Mouse (Mus musculus): ENCODE results near the gene Dcaf5. TPM values are rescaled to one million over a fixed set of nuclear protein-coding genes. Genes with fewer than 3 reads are reported as not detected.
A peak's percentile ranks its signal among the peaks of the same experiment; 100 is the strongest.

Dcaf5 gene
- total and polyA plus RNA-seq, 3 experiments, result 8.2 to 13.2 (median 13.0) TPM

DNA sequence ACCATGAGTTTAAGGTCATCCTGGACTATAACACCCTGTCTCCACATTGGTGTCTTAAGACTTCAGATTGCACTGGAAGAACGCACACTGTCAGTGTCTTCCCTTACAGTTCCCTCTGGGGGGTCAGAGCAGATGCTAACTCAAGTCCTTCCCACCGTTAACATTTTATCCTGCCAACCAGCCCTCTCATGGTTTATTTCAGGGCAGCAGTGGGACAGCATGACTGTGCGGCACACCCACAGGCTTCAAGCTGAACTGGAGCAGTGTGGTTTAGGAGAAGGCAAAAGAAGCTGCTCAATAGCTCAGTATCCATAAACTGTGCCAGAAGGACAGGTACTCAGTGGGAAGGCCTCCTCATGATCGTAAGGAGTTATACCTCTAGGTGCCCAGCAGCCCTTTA, 41.1 kb downstream of the Dcaf5 start:
- no peak overlapping the region for H3K9ac ChIP-seq (ENCODE audit: insufficient read depth, low read depth)
- no peaks in the 10 kb centered on the region for H3K9me3 ChIP-seq (replicated peaks; ENCODE audit: low read length)
- no peak overlapping the region for H3K4me2 ChIP-seq (ENCODE audit: insufficient read depth, low read depth, poor library complexity, severe bottlenecking)
- H3K4me3 ChIP-seq (replicated peaks in 1 of 3; ENCODE audit: low read depth in 2 of 3, low read length in 2 of 3, poor library complexity in 1 of 3), result no peak overlapping the region
- no peak for DNase-seq (ENCODE audit: extremely low read depth)
- H3K4me1 ChIP-seq (ENCODE audit: control insufficient read depth in 1 of 2, insufficient read depth in 2 of 2), result no peaks in the 10 kb centered on the region
- no peak overlapping the region for H3K27ac ChIP-seq (ENCODE audit: insufficient read depth, low read depth)
- no peak for TF ChIP-seq BHLHE40 (IDR thresholded peaks at IDR 0.05; ENCODE audit: low read depth, low read length)
- no peak for TF ChIP-seq CHD2 (IDR thresholded peaks at IDR 0.05; ENCODE audit: low read length)
- TF ChIP-seq NRF1 (IDR thresholded peaks at IDR 0.05; ENCODE audit: low read depth, low read length), result no peak
- TF ChIP-seq USF1 (IDR thresholded peaks at IDR 0.05; ENCODE audit: low read depth, low read length), result no peak
- TF ChIP-seq SMC3 (IDR thresholded peaks at IDR 0.05; ENCODE audit: low read depth, low read length), result no peak
- TF ChIP-seq MYC (IDR thresholded peaks at IDR 0.05; ENCODE audit: low read depth, low read length), result no peak
- no peak for TF ChIP-seq ELF1 (IDR thresholded peaks at IDR 0.05; ENCODE audit: low read depth, low read length)
- no peak for TF ChIP-seq ZC3H11A (IDR thresholded peaks at IDR 0.05; ENCODE audit: low read depth, low read length)
- no peak for TF ChIP-seq POLR2A (IDR thresholded peaks at IDR 0.05; ENCODE audit: low read depth, low read length)
- TF ChIP-seq JUN (IDR thresholded peaks at IDR 0.05; ENCODE audit: insufficient read depth, low read depth, low read length), result no peak
- no peak for TF ChIP-seq JUND (conservative IDR thresholded peaks at IDR 0.05; ENCODE audit: low read depth, low read length)
- in situ Hi-C loops (cut with MboI; ENCODE audit: low pct_ligation_motif_present, low pct_unique_long_range_greater_than_20kb, low sequenced_read_pairs), result no loop called here
- no peaks in the 10 kb centered on the region for H3K27me3 ChIP-seq (replicated peaks)
- H3K36me3 ChIP-seq (replicated peaks in 1 of 2; ENCODE audit: control insufficient read depth in 1 of 2, insufficient read depth in 1 of 2, low read length in 1 of 2), result peaks cover 44 to 74% of the 10 kb centered on the region in 2 experiments
- dilution Hi-C loops (cut with MboI; ENCODE audit: extremely low pct_ligation_motif_present, extremely low pct_unique_long_range_greater_than_20kb, low sequenced_read_pairs), result no loop called here
- H3K79me2 ChIP-seq (replicated peaks; ENCODE audit: control insufficient read depth, extremely low read depth, insufficient read depth, poor library complexity, severe bottlenecking), result no peaks in the 10 kb centered on the region

DNA sequence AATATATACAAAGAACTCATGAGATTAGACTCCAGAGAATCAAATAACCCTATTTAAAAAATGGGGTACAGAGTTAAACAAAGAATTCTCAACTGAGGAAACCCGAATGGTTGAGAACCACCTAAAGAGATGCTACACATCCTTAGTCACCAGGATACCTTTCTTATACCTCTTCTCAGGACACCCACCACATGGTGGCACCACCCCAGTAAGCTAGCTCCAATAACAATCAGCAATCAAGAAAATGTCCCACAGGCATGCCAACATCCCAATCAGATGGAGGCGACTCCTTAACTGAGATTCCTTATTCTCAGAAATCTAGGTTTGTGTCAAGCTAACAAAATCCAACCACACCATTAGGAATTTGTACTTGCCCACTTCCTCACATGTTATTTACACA, 42.4 kb downstream of the Dcaf5 start:
- no peaks in the 10 kb centered on the region for H3K79me2 ChIP-seq (replicated peaks; ENCODE audit: control insufficient read depth, extremely low read depth, insufficient read depth, poor library complexity, severe bottlenecking)
- H3K36me3 ChIP-seq (replicated peaks in 1 of 2; ENCODE audit: control insufficient read depth in 1 of 2, insufficient read depth in 1 of 2, low read length in 1 of 2), result peaks cover 41 to 77% of the 10 kb centered on the region in 2 experiments
- in situ Hi-C loops (cut with MboI; ENCODE audit: low pct_ligation_motif_present, low pct_unique_long_range_greater_than_20kb, low sequenced_read_pairs), result no loop called here
- no peak overlapping the region for H3K27ac ChIP-seq (ENCODE audit: insufficient read depth, low read depth)
- no peaks in the 10 kb centered on the region for H3K9me3 ChIP-seq (replicated peaks; ENCODE audit: low read length)
- TF ChIP-seq CHD1 (IDR thresholded peaks at IDR 0.05; ENCODE audit: low read depth, low read length) (no peak), HCFC1 (IDR thresholded peaks at IDR 0.05; ENCODE audit: low read depth, low read length) (no peak), RAD21 (IDR thresholded peaks at IDR 0.05; ENCODE audit: low read depth, low read length) (no peak), MXI1 (IDR thresholded peaks at IDR 0.05; ENCODE audit: low read depth, low read length) (no peak), CTCF (conservative IDR thresholded peaks at IDR 0.05 in 1 of 2, IDR thresholded peaks at IDR 0.05 in 1 of 2; ENCODE audit: low read depth in 2 of 2, low read length in 2 of 2) (peak in 1 of 2 experiments; percentile 16; a peak in 1 of 4 replicates)
- no peak for DNase-seq (ENCODE audit: extremely low read depth)
- H3K27me3 ChIP-seq (replicated peaks), result no peaks in the 10 kb centered on the region
- dilution Hi-C loops (cut with MboI; ENCODE audit: extremely low pct_ligation_motif_present, extremely low pct_unique_long_range_greater_than_20kb, low sequenced_read_pairs), result no loop called here
- no peak overlapping the region for H3K9ac ChIP-seq (ENCODE audit: insufficient read depth, low read depth)
- H3K4me2 ChIP-seq (ENCODE audit: insufficient read depth, low read depth, poor library complexity, severe bottlenecking), result no peak overlapping the region
- 0 out of 4 replicates have a peak, but pooled peaks cover 0 to 5% of the 10 kb centered on the region in 2 experiments for H3K4me1 ChIP-seq (ENCODE audit: control insufficient read depth in 1 of 2, insufficient read depth in 2 of 2)
- no peak overlapping the region for H3K4me3 ChIP-seq (replicated peaks in 1 of 3; ENCODE audit: low read depth in 2 of 3, low read length in 2 of 3, poor library complexity in 1 of 3)

Data from CH12.LX (cell line).